Mouse (Mus musculus) adrenal gland, adult (tissue): ENCODE results near the gene Gbp2b.
"Not testable (repeated sequence)": the region's sequence is repeated elsewhere in the genome, so short reads cannot be mapped to it uniquely, and the experiment has no call there.

ENCODE experiments used
- DNase-seq, 2 experiments: peaks; one replicate each; pipeline ENCODE4 v3.0.0; 2022 to 2023; ENCODE audit warnings: low spot score in 1 of 2; ENCODE audit not compliant: inconsistent age in 2 of 2

Gbp2b gene

DNA sequence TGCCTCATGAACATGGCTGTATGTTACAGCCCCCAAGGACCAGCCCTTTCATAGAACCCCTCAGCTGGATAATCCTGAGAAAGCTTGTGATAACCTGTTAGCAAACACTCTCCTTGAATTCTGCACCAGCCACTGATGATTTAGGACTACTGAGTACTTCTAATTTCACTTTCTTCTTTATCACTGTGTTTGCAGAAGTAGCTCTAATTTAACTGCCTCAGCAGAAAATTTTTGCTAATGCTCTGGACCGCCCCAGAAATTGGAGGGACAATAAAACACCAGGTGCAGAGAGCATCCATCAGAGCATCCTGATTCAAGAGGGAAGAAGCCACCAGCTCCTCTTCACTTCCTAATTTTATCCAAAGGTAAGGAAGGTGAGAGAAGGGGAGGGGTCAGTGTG is at the start of gene Gbp2b:
Gene Gbp2b, plus strand, starts transcription at position 301 of the 400 bp plus-strand sequence.
- no peak for DNase-seq

DNA sequence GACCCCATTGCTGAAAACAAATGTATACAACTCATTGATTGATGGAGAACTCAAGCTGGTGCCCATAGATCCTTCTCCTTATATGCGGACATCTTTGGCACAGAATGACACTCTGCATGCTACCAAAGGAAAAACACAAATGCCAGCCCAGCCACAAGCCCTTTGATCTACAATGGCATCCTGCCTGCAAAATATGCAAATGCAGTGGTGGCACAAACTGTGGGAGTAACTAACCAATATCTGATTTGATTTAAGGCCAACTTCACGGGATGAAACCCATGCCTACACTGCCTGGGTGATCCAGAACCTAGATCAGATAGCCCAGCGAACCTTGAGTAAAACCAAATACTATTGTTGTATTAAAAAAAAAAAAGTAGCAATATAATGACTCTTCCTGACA is 48.0 kb upstream of the Gbp2b start:
- peak in 1 of 2 experiments; percentile 30 for DNase-seq

DNA sequence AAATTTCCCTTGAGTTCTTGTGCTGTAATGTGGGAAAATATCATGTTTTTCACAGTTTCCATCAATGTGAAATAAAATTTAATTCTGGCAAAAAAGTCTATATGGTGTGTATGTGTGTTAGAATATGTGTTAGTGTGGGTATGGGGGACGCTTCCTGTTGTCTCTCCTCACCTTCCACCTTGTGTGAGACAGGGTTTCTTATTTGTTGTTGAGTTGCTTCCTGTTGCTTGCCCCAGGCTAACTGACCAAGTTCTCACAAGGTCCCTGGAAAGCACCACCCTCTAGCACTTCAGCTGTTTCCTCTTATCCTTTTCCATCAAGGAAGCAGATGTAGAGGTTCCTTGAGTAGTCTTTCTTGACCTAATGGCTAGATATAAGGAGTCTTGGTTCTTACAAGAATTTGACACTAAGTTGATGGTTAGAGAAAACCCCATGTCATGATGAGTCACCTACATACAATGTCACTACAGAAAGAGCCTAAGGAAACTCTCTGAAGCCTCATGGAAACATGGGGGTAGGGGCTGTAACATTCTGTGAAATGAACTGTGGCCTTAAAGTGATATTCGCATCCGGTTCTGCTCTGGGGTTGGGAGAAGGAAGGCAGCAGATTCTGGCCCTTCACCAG is 44.5 kb upstream of the Gbp2b start:
- DNase-seq, result no peak

DNA sequence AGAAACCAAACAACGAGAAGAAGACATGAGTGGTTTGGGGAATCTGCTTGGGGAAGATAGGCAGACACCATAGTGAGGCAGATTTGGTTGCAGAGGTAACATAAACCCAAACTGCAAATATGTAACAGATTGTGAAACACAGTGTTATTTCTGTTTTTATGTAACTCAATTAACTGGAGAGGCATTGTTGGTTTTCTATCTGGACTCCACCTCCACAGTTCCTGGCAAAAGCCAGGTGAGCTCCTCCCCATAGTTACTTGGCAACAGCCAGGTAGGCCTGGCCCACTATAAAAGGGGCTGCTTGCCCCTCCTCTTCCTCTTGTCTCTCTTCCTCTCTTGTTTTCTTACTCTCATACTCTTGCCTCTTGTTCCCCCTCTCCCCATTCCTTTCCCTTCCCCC is 40.0 kb upstream of the Gbp2b start:
- no peak for DNase-seq

DNA sequence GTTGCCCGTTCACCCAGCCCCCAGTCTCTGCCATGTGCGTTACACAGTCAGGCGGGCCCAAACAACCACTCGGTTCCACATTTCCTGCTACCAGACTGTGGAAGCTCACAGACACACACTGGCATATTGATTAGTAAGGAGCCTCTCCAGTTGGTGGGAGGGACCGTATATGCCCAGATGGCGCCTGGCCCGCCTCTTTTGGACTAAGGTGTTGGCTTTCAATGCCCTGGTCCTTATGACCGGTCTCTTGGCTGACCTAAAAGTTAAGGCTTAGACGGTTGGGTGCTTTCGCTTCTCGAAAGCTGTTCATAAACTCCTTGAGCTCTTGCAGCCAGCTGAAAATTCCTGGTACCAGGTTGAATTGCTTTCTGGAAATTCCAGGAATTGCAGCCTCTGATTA is 39.0 kb upstream of the Gbp2b start:
- DNase-seq, result no peak

DNA sequence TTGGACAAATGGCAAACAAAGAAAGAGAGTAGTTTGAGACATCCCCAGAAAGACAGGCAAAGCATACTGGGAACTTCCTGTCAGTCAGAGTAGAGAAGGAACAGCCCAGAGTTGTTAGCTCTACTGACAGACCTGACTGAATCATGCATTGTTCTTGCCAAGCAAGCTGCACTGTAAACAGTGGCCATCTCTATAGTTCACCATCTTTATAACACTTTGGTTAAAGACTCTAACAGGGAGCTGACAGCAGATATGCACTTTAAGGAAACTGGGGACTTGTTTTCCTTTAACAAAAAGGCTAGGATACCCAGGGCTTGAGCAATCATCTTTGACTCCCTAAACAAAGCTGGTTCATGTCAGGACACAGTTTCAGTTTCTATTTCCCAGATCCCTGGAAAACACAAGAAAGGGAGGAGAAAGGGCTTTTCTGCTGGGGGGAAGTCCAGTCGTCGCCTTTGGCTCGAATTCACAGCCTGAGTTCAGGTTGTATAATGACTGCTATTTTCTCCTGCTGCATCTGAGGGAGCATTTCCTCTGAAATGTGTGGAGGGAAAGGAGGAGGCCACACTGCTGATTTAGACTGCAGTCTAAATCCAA is 34.9 kb upstream of the Gbp2b start, which contains the start of gene Gbp3:
Gene Gbp3, plus strand, starts transcription at position 395 of the 597 bp plus-strand sequence.
- DNase-seq, result peak; percentile 35 to 85

DNA sequence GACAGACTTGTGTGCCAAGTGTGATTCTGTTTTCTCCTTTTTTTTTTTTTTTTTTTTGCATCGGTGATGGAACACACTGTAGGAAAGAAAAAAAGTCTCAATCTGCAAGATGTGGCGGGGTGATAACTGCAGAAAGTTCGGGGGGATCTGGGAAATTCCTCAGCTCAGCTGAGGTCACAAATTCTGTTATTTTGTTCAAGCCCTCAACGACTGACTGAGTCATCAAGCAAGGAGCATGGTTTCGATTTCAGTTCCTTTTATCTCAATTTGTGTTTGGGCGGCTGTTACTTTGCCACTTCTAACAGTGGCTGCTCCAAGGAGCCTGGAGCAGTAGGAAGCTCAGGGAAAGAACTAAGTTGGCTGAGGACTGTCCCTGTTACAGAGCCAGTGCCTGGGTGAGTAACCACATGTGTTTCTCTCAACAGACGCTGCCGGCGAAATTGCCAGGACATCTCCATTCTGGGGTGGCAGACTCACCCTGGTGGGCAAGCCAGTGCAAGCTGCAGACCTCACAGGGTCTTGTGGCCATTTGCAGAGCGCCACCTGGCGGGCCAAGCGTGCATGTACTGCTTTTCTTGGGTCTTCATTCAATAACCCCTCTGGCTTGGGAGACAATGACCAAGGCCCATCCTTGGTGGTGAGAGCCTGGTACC is 34.2 kb upstream of the Gbp2b start:
- peak; percentile 90 to 96 for DNase-seq

DNA sequence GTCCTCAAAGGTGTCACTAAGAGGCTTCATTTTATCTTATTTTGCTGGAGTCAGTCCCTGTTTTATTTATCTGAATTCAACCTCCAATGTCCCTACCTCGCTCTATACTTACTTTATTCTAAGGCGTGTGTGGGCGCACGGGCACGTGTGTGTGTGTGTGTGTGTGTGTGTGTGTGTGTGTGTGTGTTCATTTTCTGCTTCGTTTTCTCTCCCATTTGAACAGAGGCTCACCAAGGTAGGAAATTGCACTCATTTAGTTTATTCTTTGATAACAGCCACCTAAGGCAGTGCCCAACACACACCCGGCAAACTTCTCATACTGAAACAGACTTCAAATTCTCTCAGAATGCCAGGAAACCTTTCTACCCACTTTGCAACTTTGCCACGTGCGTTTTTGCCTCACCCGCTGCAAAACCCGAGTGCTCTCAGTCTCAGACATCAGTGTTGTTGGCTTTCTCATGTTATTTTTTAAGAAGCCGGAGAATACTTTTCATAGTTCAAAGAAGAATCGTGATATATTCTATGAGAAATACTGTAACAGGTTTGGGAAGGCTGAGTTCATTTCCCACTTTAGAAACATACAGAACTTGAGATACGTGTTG is 33.5 kb upstream of the Gbp2b start:
- DNase-seq, result no peak

DNA sequence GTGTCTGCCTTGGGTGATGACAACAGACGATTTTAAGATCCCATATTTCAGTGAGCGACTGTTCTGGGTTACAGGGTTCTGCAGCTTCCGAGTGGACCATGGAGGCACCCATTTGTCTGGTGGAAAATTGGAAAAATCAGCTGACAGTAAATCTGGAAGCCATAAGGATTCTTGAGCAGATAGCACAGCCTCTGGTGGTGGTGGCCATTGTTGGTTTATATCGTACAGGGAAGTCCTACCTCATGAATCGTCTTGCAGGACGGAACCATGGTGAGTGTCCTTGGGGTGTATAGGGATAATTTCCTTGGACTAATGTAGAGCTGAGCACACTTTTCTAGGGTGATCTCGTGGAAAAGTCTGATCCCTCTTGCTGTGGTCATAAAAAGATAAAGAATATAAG is 33.0 kb upstream of the Gbp2b start:
- DNase-seq, result no peak

DNA sequence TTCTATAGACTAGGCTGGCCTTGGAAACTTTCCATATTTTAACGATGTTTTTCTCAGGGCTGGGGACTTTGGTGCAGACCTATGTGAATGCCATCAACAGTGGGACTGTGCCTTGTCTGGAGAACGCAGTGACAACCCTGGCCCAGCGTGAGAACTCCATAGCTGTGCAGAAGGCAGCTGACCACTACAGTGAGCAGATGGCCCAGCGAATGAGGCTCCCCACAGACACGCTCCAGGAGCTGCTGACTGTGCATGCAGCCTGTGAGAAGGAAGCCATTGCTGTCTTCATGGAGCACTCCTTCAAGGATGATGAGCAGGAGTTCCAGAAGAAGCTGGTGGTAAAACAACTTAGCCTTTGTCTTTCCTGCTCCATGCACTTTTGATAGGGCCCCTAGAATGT is 27.2 kb upstream of the Gbp2b start:
- DNase-seq, result not testable (repeated sequence)

DNA sequence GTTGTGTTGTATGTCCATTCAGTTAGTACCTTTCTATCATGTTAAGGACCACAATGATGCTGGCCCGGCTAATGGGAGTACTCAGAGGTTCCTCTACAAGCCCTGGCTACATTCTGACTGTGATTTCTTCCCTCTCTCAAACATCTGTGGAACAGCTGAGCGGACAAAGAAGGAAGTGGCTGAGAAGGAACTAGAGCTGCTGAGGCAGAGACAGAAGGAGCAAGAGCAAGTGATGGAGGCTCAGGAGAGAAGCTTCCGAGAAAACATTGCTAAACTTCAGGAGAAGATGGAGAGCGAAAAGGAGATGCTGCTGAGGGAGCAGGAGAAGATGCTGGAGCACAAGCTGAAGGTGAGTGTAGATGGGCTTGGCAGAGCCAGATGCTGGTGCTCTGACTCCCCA is 23.9 kb upstream of the Gbp2b start:
- DNase-seq, result no peak

DNA sequence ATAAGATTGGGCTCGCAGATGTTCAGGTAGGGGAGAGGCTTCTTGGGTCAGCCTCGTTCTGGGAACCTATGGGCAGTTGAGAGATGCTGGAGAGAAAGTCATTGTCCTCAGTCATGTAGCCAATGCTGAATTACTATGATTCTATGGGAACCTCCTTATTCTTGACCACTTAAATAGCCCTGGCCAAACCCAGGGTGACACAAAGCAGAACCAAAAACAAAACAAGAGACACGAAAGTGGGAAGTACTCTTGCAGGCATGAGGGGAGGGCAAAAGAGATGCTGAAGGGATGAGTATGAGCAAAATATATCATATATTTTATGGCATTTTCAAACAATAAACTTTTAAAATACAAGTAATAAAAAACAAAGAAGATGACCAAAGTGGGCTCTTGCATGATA is 17.5 kb upstream of the Gbp2b start:
- DNase-seq, result no peak

DNA sequence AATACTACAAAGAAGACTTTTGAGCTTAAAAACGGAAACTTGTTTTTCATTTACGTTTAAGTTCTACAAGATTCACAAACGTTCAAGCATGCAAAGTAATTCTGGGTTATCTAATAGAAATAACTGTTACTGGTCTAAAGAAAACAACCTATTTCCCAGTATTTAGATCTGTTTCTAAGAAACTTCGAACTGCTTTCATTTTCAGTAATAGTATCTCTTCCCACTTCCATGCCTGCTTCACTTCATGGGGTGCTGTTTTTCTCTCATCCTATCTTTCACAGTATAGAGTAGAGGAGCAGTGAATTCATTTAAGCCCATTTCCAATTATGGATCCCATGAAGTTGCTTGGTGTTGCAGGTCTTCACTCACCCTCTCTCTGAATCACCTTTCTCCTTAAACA is 16.3 kb upstream of the Gbp2b start:
- no peak for DNase-seq

DNA sequence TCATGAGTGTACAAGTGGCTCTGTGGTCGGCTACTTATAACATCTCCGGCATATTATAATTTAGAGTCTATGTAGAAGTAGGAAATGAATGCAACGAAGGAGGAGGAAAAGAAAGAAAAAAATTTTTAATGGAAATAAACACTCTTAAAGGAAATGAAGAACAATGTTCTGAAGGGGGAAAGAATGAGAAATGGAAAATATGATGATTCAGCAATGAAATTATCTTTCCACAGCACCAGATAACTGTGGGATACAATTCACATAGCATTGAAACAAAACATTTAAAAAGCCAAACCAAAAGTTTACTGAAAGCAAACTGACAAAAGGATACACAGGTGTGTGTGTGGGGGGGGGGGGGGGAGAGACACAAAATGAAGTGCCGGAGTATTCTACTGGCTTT is 11.6 kb upstream of the Gbp2b start:
- DNase-seq, result no peak

DNA sequence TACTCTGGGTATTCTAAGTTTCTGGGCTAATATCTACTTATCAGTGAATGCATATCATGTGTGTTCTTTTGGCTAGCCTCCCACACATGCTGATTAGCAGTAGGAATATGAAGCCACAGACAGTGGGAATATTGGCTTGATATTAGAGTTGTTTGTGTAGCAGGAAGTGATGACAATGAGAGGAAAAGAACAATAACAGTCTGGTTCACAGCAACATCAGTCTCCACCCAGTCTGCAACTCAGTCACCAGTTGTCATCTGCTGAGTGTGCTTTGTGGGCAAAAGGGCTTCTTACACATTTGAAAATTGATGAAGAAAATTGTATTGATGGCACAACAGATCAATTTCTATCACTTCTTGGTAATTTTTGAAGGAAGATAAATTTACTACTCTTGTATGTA is 7.3 kb upstream of the Gbp2b start:
- DNase-seq, result no peak

DNA sequence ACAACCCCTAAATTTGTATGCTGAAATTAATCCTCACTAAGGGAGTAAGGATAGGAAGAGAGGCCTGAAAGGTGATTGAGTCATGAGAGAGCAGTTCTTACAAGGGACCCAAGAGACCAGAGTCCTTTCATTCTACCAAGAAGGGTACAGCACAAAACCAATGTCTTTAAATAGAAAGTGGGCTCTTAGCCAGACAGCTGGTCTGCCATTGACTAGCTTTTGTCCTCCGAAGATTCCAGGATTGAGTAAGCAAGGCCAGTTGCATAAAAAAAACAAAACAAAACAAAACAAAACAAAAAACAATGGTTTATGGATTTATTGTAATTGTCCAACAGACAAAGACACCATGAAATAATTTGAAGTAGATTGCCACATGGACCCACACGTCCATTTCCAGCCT is 5.8 kb upstream of the Gbp2b start:
- DNase-seq, result no peak

DNA sequence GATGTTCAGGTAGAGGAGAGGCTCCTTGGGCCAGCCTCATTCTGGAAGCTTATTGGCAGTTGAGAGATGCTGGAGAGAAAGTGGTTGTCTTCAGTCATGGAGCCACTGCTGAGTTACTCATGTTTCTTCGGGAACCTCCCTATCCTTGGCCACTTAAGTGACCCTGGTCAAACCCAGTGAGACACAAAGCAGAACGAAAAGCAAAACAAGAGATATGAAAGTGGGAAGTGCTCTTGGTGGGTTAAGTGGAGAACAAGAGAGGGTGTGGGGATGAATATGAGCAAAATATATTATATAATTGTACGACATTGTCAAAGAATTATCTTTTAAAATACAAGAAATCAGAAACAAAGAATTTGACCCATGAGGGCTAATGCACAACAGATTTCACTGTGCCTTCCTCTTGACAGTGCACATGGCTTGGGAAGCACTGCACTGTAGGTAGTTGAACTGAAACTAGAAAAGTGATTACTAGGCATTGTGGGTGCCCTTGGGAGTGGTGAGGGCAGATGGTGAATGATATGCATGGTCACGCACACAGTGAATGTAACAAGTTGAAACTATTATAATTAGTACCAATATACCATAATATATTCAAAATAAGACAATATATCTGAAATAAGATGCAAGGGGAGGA is 4.1 kb upstream of the Gbp2b start:
- no peak for DNase-seq

DNA sequence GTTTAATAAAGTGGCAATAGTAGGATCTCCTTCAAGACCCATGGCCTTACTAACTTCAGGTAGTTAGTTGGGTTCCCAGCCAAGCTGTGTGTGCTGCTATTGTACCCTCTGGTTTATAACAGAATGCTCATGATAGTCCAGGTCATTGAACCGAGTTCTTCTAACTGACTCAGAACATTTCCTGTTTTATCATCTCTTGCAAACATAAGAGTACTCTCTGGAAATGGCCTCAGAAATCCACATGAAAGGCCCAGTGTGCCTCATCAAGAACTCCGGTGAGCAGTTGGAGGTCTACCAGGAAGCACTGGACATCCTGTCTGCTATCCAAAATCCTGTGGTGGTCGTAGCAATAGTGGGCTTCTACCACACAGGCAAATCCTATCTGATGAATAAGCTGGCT is 3.3 kb downstream of the Gbp2b start:
- DNase-seq, result no peak

DNA sequence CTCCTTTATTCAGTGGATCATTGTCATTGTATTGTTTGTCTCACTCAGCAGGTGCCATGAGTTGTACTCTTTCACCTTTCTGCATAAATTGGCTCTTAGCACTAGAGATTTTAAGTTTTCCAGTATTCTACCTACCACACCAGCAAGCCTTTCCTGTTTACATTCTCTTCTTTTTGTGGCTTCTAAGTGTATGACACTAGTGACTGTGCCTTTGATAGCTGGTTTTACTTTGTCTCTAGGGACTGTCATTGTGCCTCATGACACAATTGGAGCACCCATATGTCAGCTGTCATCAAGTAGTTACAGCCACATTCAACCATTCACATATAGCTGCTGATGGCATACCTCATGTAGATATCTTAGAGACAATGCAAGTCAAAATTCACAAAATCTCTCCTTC is 7.0 kb downstream of the Gbp2b start:
- DNase-seq, result no peak

DNA sequence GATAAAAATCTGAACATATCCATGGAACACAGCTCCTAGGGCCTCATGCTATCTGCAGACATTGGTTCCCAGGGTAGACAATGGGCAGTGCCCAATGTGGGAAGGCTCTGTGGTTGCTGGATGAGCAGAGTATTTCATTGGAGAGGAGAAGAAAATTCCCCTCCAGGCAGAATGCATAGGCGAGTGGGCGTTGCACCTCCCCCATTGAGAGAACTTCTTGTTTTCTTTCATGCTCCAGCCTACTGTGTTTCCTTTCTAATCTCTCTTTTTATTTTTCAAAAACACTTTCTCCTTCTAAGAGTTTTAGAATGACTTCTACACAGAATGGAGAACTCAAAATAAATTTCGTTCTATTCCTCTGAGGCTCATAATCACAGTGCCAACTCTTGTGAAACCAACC is 24.0 kb downstream of the Gbp2b start:
- DNase-seq, result no peak

DNA sequence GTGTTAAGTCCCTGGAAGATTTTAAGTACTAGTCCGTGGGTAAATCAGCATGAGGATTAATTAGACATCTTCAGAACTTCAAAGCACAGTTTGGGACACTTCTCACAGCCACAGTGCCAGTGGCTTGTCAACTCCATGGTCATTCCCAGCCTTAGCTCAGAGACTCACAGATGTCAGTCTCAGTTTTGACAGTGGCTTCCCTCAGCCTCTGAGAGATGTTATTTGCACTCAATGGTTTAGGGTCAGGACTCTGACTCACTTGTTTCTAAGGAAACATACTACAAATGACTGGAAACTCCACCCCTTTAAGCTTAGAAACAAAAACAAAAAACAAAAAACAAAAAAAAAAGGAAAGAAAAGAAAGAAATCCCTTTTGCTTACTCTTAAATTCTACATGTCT is 25.0 kb downstream of the Gbp2b start:
- DNase-seq, result peak in 1 of 2 experiments; percentile 66
